Mouse (Mus musculus): ENCODE data around the gene Sntb2.

GRCm38 (mm10) chr8:106999068-106999467, 63.5 kb downstream of the Sntb2 start:
- no peak for TF ChIP-seq POLR2A (IDR thresholded peaks at IDR 0.05; ENCODE audit: extremely low read depth, insufficient read depth, low read length)
- no peak for TF ChIP-seq CTCF (IDR thresholded peaks at IDR 0.05; ENCODE audit: extremely low read depth, insufficient read depth, low read length)

Data from cortical plate, adult 2 months (tissue).